Mouse (Mus musculus) liver, embryonic 14.5 days (tissue): ENCODE measurements around the gene Runx3.

Source experiments
- CTCF ChIP-seq: IDR thresholded peaks from 2 replicates; pipeline ENCODE4 v1.5.1; 2016; ENCODE audit warnings: antibody characterized with exemption, low read depth, control low read depth
- EP300 ChIP-seq: IDR thresholded peaks from 2 replicates; pipeline ENCODE4 v1.6.1; 2016; ENCODE audit warnings: antibody characterized with exemption, low read depth

GRCm38 (mm10) chr4:135191604-135192003 lies 71.2 kb downstream of the Runx3 start:
- TF ChIP-seq EP300 (no peak), CTCF (no peak)
